Comparison of ENCODE assay signal across 8 mouse cellular contexts in genomic region chr5:19907983-19908705, GRCm38 (mm10).
A peak's percentile ranks its signal among the peaks of the same experiment; 100 is the strongest.
DNase-seq lines count a peak whose midpoint lies in the region; ATAC-seq and TF ChIP-seq lines count a peak whose summit lies in the region.

No protein-coding gene starts in this region.

- no peaks in the 10 kb centered on the region for H3K79me2 ChIP-seq in heart, adult 2 months (replicated peaks; ENCODE audit: control insufficient read depth, insufficient read depth, low read length)

- TF ChIP-seq CTCF in heart, adult 2 months (IDR thresholded peaks at IDR 0.05) = no peak
- TF ChIP-seq CTCF in bone marrow macrophage, adult 2 months (IDR thresholded peaks at IDR 0.05; ENCODE audit: low read depth, low read length) = no peak
- no peak for TF ChIP-seq CTCF in forebrain, postnatal 0 days (IDR thresholded peaks at IDR 0.05; ENCODE audit: low read depth)

- TF ChIP-seq EP300 in heart, adult 2 months (IDR thresholded peaks at IDR 0.05; ENCODE audit: insufficient read depth, low read depth, low read length) = no peak

- WGBS in heart, embryonic 10.5 days = 6% methylated on average over 16 of the region's 16 CpGs
- WGBS in heart, adult 2 months = 6% methylated on average over 16 of the region's 16 CpGs
- 1% methylated on average over 16 of the region's 16 CpGs for WGBS in forebrain, postnatal 0 days
- 6% methylated on average over 16 of the region's 16 CpGs for WGBS in neural tube, embryonic 11.5 days

- H3K36me3 ChIP-seq in heart, embryonic 10.5 days = no peaks in the 10 kb centered on the region
- H3K36me3 ChIP-seq in heart, adult 2 months (ENCODE audit: control insufficient read depth, insufficient read depth, low read length) = no peaks in the 10 kb centered on the region
- H3K36me3 ChIP-seq in forebrain, postnatal 0 days (ENCODE audit: insufficient read depth) = no peaks in the 10 kb centered on the region
- H3K36me3 ChIP-seq in neural tube, embryonic 11.5 days (ENCODE audit: control insufficient read depth, insufficient read depth, low read length) = no peaks in the 10 kb centered on the region

- ATAC-seq in forebrain, postnatal 0 days = peak; percentile 64
- peak; percentile 51 for ATAC-seq in neural tube, embryonic 11.5 days (ENCODE audit: insufficient read depth, low FRiP score, low TSS enrichment)

- no peak overlapping the region for H3K9ac ChIP-seq in heart, adult 2 months (ENCODE audit: low read depth, low read length)
- peak overlapping the region; percentile 82 for H3K9ac ChIP-seq in forebrain, postnatal 0 days
- H3K9ac ChIP-seq in neural tube, embryonic 11.5 days (ENCODE audit: low read length) = peak overlapping the region; percentile 58

- peak overlapping the region; percentile 57 for H3K4me3 ChIP-seq in heart, embryonic 10.5 days
- no peak overlapping the region for H3K4me3 ChIP-seq in heart, adult 2 months
- 0 out of 2 replicates have a peak overlapping the region, but pooled peaks have one; percentile 4 for H3K4me3 ChIP-seq in bone marrow macrophage, adult 2 months (ENCODE audit: insufficient read depth, low read length)
- peak overlapping the region; percentile 65 for H3K4me3 ChIP-seq in forebrain, postnatal 0 days (ENCODE audit: low read depth, low read length)
- H3K4me3 ChIP-seq in neural tube, embryonic 11.5 days (ENCODE audit: low read depth, low read length) = peak overlapping the region; percentile 44

- H3K4me1 ChIP-seq in heart, embryonic 10.5 days = peaks cover 11% of the 10 kb centered on the region
- H3K4me1 ChIP-seq in heart, adult 2 months (ENCODE audit: control insufficient read depth, insufficient read depth, low read length) = no peaks in the 10 kb centered on the region
- H3K4me1 ChIP-seq in bone marrow macrophage, adult 2 months (ENCODE audit: control insufficient read depth, insufficient read depth, low read length) = no peaks in the 10 kb centered on the region; the same call in 1 of the 2 replicates
- H3K4me1 ChIP-seq in forebrain, postnatal 0 days (ENCODE audit: insufficient read depth) = peaks cover 11% of the 10 kb centered on the region; the same call in 1 of the 2 replicates
- no peaks in the 10 kb centered on the region for H3K4me1 ChIP-seq in neural tube, embryonic 11.5 days (ENCODE audit: control insufficient read depth, insufficient read depth, low read length)

- TF ChIP-seq POLR2A in heart, adult 2 months (IDR thresholded peaks at IDR 0.05; ENCODE audit: insufficient read depth, low read depth, low read length) = no peak
- TF ChIP-seq POLR2A in bone marrow macrophage, adult 2 months (IDR thresholded peaks at IDR 0.05; ENCODE audit: borderline replicate concordance, low read depth, low read length) = no peak

- no peak overlapping the region for H3K27ac ChIP-seq in heart, embryonic 10.5 days
- no peak overlapping the region for H3K27ac ChIP-seq in heart, adult 2 months
- no peak overlapping the region for H3K27ac ChIP-seq in bone marrow macrophage, adult 2 months (ENCODE audit: insufficient read depth, low read depth, low read length)
- peak overlapping the region; percentile 88 for H3K27ac ChIP-seq in forebrain, postnatal 0 days (ENCODE audit: low read depth, low read length)
- no peak overlapping the region for H3K27ac ChIP-seq in neural tube, embryonic 11.5 days (ENCODE audit: low read depth, low read length)

- peaks cover 6% of the 10 kb centered on the region; the same call in 1 of the 2 replicates for H3K27me3 ChIP-seq in heart, embryonic 10.5 days (ENCODE audit: insufficient read depth, poor library complexity, severe bottlenecking)
- peaks cover 1% of the 10 kb centered on the region; the same call in 1 of the 2 replicates for H3K27me3 ChIP-seq in heart, adult 2 months (ENCODE audit: control insufficient read depth, insufficient read depth, low read length)
- H3K27me3 ChIP-seq in forebrain, postnatal 0 days (ENCODE audit: insufficient read depth, low read length) = no peaks in the 10 kb centered on the region; the same call in 1 of the 2 replicates
- H3K27me3 ChIP-seq in neural tube, embryonic 11.5 days (ENCODE audit: control insufficient read depth, insufficient read depth, low read length) = no peaks in the 10 kb centered on the region

- no peak for DNase-seq in heart, embryonic 10.5 days (ENCODE audit: low spot score)
- DNase-seq in heart, adult 2 months = no peak
- peak; percentile 79 for DNase-seq in forebrain, postnatal 0 days
- peak; percentile 31 to 39 for DNase-seq in layer of hippocampus, postnatal 25 days (ENCODE audit: extremely low spot score in 1 of 2, low spot score in 1 of 2)
- peak; percentile 51 for DNase-seq in neural tube, embryonic 11.5 days (ENCODE audit: low spot score)
- no peak for DNase-seq in B cell, adult 2 months
- DNase-seq in ovary, adult 18-20 months (ENCODE audit: low spot score) = no peak

- intact Hi-C loops in heart, adult 2 months (cut with DNase I) = no loop called here

- H3K4me2 ChIP-seq in forebrain, postnatal 0 days (ENCODE audit: low read depth) = peak overlapping the region; percentile 62
- peak overlapping the region; percentile 54 for H3K4me2 ChIP-seq in neural tube, embryonic 11.5 days (ENCODE audit: low read depth)

- no peaks in the 10 kb centered on the region for H3K9me3 ChIP-seq in heart, embryonic 10.5 days
- H3K9me3 ChIP-seq in forebrain, postnatal 0 days (ENCODE audit: low read length) = no peaks in the 10 kb centered on the region
- no peaks in the 10 kb centered on the region for H3K9me3 ChIP-seq in neural tube, embryonic 11.5 days (ENCODE audit: control insufficient read depth, low read length)

Comparison
In these comparisons a context has a peak if more than half of its experiments do, and no peak if none do; other contexts are left out.
1. DNase-seq: peak in forebrain, postnatal 0 days (single experiment), layer of hippocampus, postnatal 25 days (2 of 2) and neural tube, embryonic 11.5 days (single experiment); none in heart, embryonic 10.5 days (single experiment), heart, adult 2 months (0 of 2), B cell, adult 2 months (0 of 2) and ovary, adult 18-20 months (single experiment).